In the genomic region with DNA sequence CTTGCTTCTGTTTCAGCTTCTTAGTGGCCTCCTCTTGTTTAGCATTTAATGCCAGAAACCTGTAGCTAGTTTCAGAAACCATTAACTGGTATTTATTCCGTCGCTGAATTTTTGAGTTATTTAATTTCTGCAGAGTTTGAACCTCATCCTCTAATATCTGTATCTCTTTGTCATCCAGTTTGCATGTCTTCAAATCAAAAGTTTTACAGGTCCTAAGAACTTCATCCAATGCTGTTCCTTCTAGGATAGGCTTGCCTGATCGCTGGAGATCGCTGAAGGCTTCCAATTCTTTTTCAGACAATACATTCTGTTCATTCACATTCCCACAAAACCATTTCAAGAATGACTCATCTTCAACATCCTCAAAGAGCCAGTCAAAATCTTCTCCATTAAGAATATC, we compare ENCODE assay signal across 9 mouse cellular contexts. TPM values are rescaled to one million over a fixed set of nuclear protein-coding genes. Genes with fewer than 3 reads are reported as not detected.
DNase-seq lines count a peak whose midpoint lies in the region; ATAC-seq and TF ChIP-seq lines count a peak whose summit lies in the region.
"Had no signal": no experiment of that assay in that cellular context is flagged by ENCODE, and none has a peak within 500 bp of the region (broad histone marks: within the 10 kb centered on the region; RNA-seq: fewer than 3 reads in every experiment).

No protein-coding gene starts in this region.

- no peak for DNase-seq in kidney, postnatal 0 days (ENCODE audit: low spot score)
- no peak for DNase-seq in kidney, adult 9 months
- no peak for DNase-seq in embryonic facial prominence, embryonic 14.5 days (ENCODE audit: low spot score)
- DNase-seq in adrenal gland, adult 18-20 months (ENCODE audit: low spot score in 2 of 2): no peak
- DNase-seq in frontal cortex, adult 2 months (ENCODE audit: extremely low spot score in 1 of 2, low spot score in 1 of 2): no peak

- H3K4me2 ChIP-seq in kidney, postnatal 0 days (ENCODE audit: low read length): no peak overlapping the region
- peak overlapping the region; percentile 70 for H3K4me2 ChIP-seq in embryonic facial prominence, embryonic 14.5 days (ENCODE audit: low read depth, low read length)
- peak overlapping the region; percentile 11; the same call in 1 of the 2 replicates for H3K4me2 ChIP-seq in midbrain, embryonic 13.5 days (replicated peaks)

- 0 out of 2 replicates have a peak overlapping the region, but pooled peaks have one; percentile 27 for H3K9ac ChIP-seq in kidney, postnatal 0 days (ENCODE audit: low read depth, low read length)
- no peak overlapping the region for H3K9ac ChIP-seq in embryonic facial prominence, embryonic 14.5 days (ENCODE audit: low read depth, low read length)
- H3K9ac ChIP-seq in midbrain, embryonic 13.5 days (replicated peaks): 0 out of 2 replicates have a peak overlapping the region, but pooled peaks have one; percentile 0

- TF ChIP-seq CTCF in kidney, postnatal 0 days (IDR thresholded peaks at IDR 0.05; ENCODE audit: low read depth): no peak

- H3K36me3 ChIP-seq in erythroblast, embryonic 14.5 days (ENCODE audit: control insufficient read depth): peaks cover 39% of the 10 kb centered on the region
- 0 out of 2 replicates have a peak, but pooled peaks cover under 1% of the 10 kb centered on the region for H3K36me3 ChIP-seq in kidney, postnatal 0 days (ENCODE audit: insufficient read depth, low read length)
- H3K36me3 ChIP-seq in embryonic facial prominence, embryonic 14.5 days (ENCODE audit: control insufficient read depth, insufficient read depth, low read length): peaks cover 8% of the 10 kb centered on the region; the same call in 1 of the 2 replicates
- peaks cover 9% of the 10 kb centered on the region for H3K36me3 ChIP-seq in midbrain, embryonic 13.5 days

- H3K4me1 ChIP-seq in erythroblast, embryonic 14.5 days (ENCODE audit: control insufficient read depth): peaks cover 42% of the 10 kb centered on the region
- no peaks in the 10 kb centered on the region; the same call in 1 of the 2 replicates for H3K4me1 ChIP-seq in kidney, postnatal 0 days (replicated peaks; ENCODE audit: insufficient read depth, low read length)
- H3K4me1 ChIP-seq in embryonic facial prominence, embryonic 14.5 days (ENCODE audit: control insufficient read depth, insufficient read depth, low read length): peaks cover 13% of the 10 kb centered on the region
- H3K4me1 ChIP-seq in midbrain, embryonic 13.5 days (replicated peaks): peaks cover 32% of the 10 kb centered on the region

- H3K27ac ChIP-seq in kidney, postnatal 0 days: no peak overlapping the region
- H3K27ac ChIP-seq in embryonic facial prominence, embryonic 14.5 days (replicated peaks; ENCODE audit: low read depth, low read length): no peak overlapping the region
- H3K27ac ChIP-seq in midbrain, embryonic 13.5 days: no peak overlapping the region

- WGBS in kidney, postnatal 0 days: 86% methylated on average over 4 of the region's 4 CpGs
- 75% methylated on average over 4 of the region's 4 CpGs for WGBS in embryonic facial prominence, embryonic 14.5 days
- 82% methylated on average over 4 of the region's 4 CpGs for WGBS in midbrain, embryonic 13.5 days

- no peaks in the 10 kb centered on the region for H3K27me3 ChIP-seq in erythroblast, embryonic 14.5 days (ENCODE audit: control insufficient read depth)
- H3K27me3 ChIP-seq in kidney, postnatal 0 days (ENCODE audit: insufficient read depth, low read length): no peaks in the 10 kb centered on the region
- H3K27me3 ChIP-seq in embryonic facial prominence, embryonic 14.5 days (replicated peaks; ENCODE audit: control insufficient read depth, insufficient read depth, low read length): no peaks in the 10 kb centered on the region
- no peaks in the 10 kb centered on the region for H3K27me3 ChIP-seq in midbrain, embryonic 13.5 days

- H3K9me3 ChIP-seq in erythroblast, embryonic 14.5 days (ENCODE audit: control insufficient read depth, low read length): no peaks in the 10 kb centered on the region
- H3K9me3 ChIP-seq in kidney, postnatal 0 days (replicated peaks; ENCODE audit: low read length): no peaks in the 10 kb centered on the region
- no peaks in the 10 kb centered on the region for H3K9me3 ChIP-seq in embryonic facial prominence, embryonic 14.5 days (ENCODE audit: control insufficient read depth, low read length)
- no peaks in the 10 kb centered on the region for H3K9me3 ChIP-seq in midbrain, embryonic 13.5 days

- no peak for ATAC-seq in erythroblast, adult 5-6 weeks (replicated peaks; ENCODE audit: low FRiP score, poor library complexity, severe bottlenecking)
- no peak for ATAC-seq in kidney, postnatal 0 days (replicated peaks; ENCODE audit: low FRiP score, low read depth)
- ATAC-seq in embryonic facial prominence, embryonic 14.5 days (ENCODE audit: low read depth): no peak
- ATAC-seq in midbrain, embryonic 13.5 days: no peak

- peak overlapping the region; percentile 88 for H3K4me3 ChIP-seq in erythroblast, embryonic 14.5 days (replicated peaks)
- no peak overlapping the region for H3K4me3 ChIP-seq in kidney, postnatal 0 days (replicated peaks; ENCODE audit: low read depth, low read length)
- H3K4me3 ChIP-seq in embryonic facial prominence, embryonic 14.5 days (ENCODE audit: low read depth, low read length): no peak overlapping the region; the same call in 1 of the 2 replicates
- H3K4me3 ChIP-seq in midbrain, embryonic 13.5 days (replicated peaks): no peak overlapping the region

RNA-seq across cellular contexts. Expression of a gene that starts 1.4 kb away (rescaled TPM):
- not detected in 2 replicates for polyA plus RNA-seq in erythroblast, embryonic 14.5 days (2012)
- total RNA-seq in erythroblast, adult 5-6 weeks (2015; ENCODE audit: low replicate concordance): 1.5 and 5.0 TPM in 2 replicates
- 1.3 and 1.7 TPM in 2 replicates for total RNA-seq in erythroblast, adult 5-6 weeks (2017; ENCODE audit: low replicate concordance)
- 0.23 and 0.55 TPM in 2 replicates for polyA plus RNA-seq in kidney, postnatal 0 days (2015; fragmentation: Nextera tagmentation; extraction: Ambion mirVana)
- 0.94 and 1.9 TPM in 2 replicates for polyA plus RNA-seq in embryonic facial prominence, embryonic 14.5 days (2014; fragmentation: Nextera tagmentation; extraction: Ambion mirVana)
- 0.66 and 0.89 TPM in 2 replicates for polyA plus RNA-seq in midbrain, embryonic 13.5 days (2015; fragmentation: Nextera tagmentation; extraction: Ambion mirVana)
- total RNA-seq in adrenal gland, adult 18-20 months (2021): 10 to 100 TPM; 15.5 to 26.2 TPM
- 1.2 TPM in 2 replicates for polyA plus RNA-seq in frontal cortex, adult 2 months (2012; rRNA removed)
- total RNA-seq: hematopoietic stem cell, adult 5-6 weeks had no signal

RNA-seq across cellular contexts. Expression of a gene that starts 1.5 kb away (rescaled TPM):
- 0.11 and 0.12 TPM in 2 replicates for polyA plus RNA-seq in erythroblast, embryonic 14.5 days (2012)
- 18.2 and 44.4 TPM in 2 replicates for total RNA-seq in erythroblast, adult 5-6 weeks (2015; ENCODE audit: low replicate concordance)
- total RNA-seq in erythroblast, adult 5-6 weeks (2017; ENCODE audit: low replicate concordance): 45.2 and 58.7 TPM in 2 replicates
- 22.3 and 25.7 TPM in 2 replicates for polyA plus RNA-seq in kidney, postnatal 0 days (2015; fragmentation: Nextera tagmentation; extraction: Ambion mirVana)
- 26.8 and 28.3 TPM in 2 replicates for polyA plus RNA-seq in embryonic facial prominence, embryonic 14.5 days (2014; fragmentation: Nextera tagmentation; extraction: Ambion mirVana)
- polyA plus RNA-seq in midbrain, embryonic 13.5 days (2015; fragmentation: Nextera tagmentation; extraction: Ambion mirVana): 21.9 and 24.5 TPM in 2 replicates
- total RNA-seq in adrenal gland, adult 18-20 months (2021): 1 to 10 TPM; 8.3 to 9.3 TPM
- 6.5 and 6.7 TPM in 2 replicates for polyA plus RNA-seq in frontal cortex, adult 2 months (2012; rRNA removed)

RNA-seq across cellular contexts. Expression of a gene that starts 19.7 kb away (rescaled TPM):
- polyA plus RNA-seq in erythroblast, embryonic 14.5 days (2012): 0.34 and 0.42 TPM in 2 replicates
- total RNA-seq in erythroblast, adult 5-6 weeks (2015; ENCODE audit: low replicate concordance): 7.7 and 10.6 TPM in 2 replicates
- total RNA-seq in erythroblast, adult 5-6 weeks (2017; ENCODE audit: low replicate concordance): 3.8 and 5.4 TPM in 2 replicates
- 34.6 and 35.7 TPM in 2 replicates for polyA plus RNA-seq in kidney, postnatal 0 days (2015; fragmentation: Nextera tagmentation; extraction: Ambion mirVana)
- polyA plus RNA-seq in embryonic facial prominence, embryonic 14.5 days (2014; fragmentation: Nextera tagmentation; extraction: Ambion mirVana): 53.5 and 53.7 TPM in 2 replicates
- 32.8 and 34.9 TPM in 2 replicates for polyA plus RNA-seq in midbrain, embryonic 13.5 days (2015; fragmentation: Nextera tagmentation; extraction: Ambion mirVana)
- total RNA-seq in adrenal gland, adult 18-20 months (2021): 100 to 1,000 TPM; 108 to 114 TPM
- 101 and 105 TPM in 2 replicates for polyA plus RNA-seq in frontal cortex, adult 2 months (2012; rRNA removed)

Comparison
In these comparisons a context has a peak if more than half of its experiments do, and no peak if none do; other contexts are left out.
1. RNA of a gene that starts 19.7 kb away (polyA plus RNA-seq): 101 to 105 TPM in frontal cortex, adult 2 months, 53.5 to 53.7 TPM in embryonic facial prominence, embryonic 14.5 days, 32.8 to 34.9 TPM in midbrain, embryonic 13.5 days and 34.6 to 35.7 TPM in kidney, postnatal 0 days; 0.34 to 0.42 TPM in erythroblast, embryonic 14.5 days; every median in the first group is over 10 times any median in the second.